Mouse (Mus musculus) left cerebral cortex, adult 11 months (tissue): ENCODE data around the gene Mpdz.
A peak's percentile ranks its signal among the peaks of the same experiment; 100 is the strongest.

ENCODE experiments used
- DNase-seq: peaks from one replicate; pipeline ENCODE4 v3.0.0; 2022; ENCODE audit warnings: low spot score

The Mpdz gene

DNA sequence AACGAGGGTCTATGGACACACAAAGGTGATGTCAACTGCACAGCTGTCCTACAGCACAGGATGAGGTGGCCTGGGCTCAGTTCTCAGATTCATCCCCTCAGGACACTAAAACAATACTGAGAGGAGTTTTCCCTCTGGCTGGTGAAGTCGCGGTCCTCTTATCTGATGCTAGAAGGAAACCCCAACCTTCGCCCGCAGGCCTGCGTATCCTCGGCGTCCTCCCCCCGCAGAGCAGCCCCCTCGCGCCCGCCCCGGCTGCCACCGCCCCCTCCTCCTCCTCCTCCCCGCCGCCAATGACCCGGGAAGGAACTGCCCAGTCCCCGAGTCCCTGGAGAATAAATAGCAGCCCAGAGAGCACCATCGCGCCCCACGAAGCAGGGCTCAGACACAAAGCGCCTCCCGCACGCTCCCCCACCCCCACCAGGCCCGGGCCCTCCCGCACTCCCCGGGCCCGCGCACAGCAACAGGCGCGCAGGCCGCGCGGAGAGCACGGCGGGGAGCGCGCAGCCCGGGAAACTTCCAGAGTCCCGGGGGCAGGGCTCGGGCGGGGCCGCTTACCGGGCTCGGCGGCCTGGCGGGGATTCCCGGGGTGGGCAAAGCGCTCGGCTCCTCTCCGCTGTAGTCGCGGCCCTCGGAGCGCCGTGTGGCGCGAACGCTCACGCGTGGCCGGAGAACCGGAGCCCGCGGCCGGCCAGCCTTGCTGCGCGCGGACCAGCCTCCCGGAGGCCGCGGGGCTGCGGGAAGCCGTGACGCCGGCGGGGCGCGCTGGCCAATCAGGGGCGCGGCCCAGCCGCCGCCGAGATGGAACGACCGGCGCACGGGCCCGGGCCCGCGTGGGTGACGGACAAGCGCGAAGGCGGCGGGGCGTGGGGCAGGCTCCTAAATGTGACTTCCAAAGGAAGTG, at the start of gene Mpdz:
TSS of gene Mpdz (minus strand) at position 738 of the 904 bp plus-strand sequence.
- DNase-seq, result peak; percentile 30

DNA sequence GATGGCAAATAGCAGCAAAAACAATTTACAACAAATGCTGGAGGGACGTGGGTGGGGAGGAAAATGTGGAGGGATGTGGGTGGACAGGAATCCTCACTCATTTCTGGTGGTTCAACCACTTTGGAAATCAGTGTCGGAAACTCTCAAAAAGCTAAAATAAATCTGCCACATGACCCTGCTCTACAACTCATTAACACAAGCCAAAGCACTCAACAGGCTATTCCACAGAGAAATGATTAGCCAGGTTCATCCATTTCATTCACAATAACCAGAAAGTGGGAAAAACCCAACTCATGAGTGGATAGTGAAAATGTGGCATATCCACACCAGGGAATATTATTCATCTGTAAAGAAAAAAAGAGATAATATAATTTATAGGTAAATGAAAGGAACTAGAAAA, 47.9 kb upstream of the Mpdz start:
- no peak for DNase-seq

DNA sequence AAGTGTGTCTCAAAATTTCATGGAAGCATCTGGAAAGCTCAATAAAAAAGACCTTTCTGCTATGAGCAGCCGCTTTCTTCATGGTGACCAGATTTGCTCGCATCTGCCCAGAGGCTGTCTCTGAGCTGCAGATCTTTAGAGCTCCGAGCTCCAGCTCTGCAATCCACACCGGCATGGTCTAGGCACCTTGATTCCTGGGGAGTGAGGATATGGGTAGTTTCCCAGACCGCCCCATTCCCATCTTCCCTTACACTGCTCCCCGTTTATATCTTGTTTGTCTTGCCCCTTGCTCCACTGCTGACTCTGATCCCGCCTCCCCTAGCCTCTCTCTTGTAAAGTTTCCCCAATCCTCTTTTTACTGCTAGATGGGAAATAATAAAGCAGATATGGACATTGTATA, 42.0 kb upstream of the Mpdz start:
- no peak for DNase-seq

DNA sequence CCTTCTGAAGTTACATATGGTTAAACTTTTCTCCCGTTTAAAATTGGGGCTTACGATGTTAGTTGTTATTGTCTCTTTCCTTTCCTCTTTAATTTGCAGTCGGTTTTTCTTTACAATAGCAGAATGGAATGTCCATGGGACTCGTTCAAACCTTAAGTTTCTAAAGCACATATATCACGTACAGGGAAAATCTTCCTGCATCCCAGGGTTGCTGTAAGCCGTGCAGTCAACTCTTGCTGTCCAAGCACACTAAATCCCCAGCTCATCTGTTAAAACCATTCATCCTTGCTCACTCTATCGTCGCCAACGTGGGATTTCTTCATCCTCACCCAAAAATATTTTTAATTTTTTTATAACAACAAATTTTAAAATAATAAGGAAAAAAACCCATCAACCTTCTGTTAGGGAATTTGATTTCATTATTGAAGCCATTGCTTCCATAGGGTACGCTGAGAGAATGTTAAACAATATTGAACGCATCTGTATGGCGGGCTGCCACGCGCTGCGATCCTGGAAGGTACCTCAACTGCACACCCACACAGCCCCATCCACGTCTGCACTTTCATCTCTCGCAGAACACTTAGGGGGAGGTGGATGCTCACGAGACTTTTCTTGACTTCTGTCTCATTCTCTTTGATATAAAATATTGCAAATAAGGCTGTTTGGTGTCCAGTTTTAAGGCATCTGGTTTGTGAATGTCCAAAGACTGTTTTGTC, 41.4 kb upstream of the Mpdz start:
- DNase-seq, result no peak

DNA sequence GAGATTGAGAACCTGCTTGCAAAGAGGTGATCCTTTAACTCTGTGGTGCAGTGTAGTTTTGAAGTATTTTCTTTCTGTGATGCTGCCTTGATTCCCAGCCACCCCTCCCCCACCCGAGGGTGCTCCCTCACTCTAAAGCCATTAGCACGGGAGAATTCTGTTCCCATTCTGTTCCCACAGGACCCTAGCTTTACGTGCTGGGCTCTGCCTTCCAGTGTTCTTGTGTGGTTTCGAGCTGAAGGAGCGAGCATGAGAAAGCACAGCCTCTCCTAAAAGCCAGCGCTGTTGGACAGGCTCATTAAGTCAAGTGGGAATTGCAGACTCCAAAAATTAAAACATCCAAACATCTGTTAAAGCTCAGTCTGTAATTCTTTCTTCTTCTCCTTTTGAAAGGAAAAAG, 40.5 kb upstream of the Mpdz start:
- no peak for DNase-seq

DNA sequence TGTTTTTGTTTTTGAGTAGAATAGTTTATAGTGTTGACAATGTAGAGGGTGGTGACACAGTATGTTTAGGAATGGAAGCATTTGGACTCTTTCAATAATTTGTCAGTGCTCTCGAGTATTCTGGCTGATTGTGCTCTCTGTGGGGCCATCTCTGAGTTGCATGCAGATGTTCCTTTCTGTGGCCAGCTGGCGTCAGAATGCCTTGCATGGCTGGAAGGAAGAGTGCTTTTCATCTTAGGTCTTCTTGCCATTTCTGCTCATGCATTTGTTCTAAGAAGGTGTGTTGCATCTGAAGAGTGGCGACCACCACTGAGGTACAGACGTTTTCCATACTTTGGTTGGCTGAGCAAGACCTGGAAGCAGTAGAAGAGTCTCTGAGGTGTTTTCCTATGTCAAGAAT, 24.2 kb upstream of the Mpdz start:
- no peak for DNase-seq

DNA sequence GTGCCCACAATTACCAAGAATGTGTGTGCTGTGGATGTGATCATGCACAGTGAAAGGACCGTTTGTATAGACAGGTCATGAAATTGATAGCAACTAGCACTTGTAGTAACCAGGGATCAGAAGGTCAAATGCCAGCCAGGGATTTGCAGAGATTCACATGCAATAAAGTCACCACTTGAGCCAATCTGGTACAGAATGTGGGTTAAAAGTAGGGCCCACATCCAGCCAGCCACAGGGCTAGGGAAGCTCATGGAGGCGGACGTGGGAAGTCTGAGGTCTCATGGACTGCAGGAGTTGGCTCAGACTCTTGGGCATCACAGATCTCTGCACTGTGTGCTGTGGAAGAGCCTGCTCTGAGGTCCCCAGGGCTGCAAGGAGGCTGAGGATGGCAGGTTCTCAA, 22.6 kb upstream of the Mpdz start:
- DNase-seq, result no peak

DNA sequence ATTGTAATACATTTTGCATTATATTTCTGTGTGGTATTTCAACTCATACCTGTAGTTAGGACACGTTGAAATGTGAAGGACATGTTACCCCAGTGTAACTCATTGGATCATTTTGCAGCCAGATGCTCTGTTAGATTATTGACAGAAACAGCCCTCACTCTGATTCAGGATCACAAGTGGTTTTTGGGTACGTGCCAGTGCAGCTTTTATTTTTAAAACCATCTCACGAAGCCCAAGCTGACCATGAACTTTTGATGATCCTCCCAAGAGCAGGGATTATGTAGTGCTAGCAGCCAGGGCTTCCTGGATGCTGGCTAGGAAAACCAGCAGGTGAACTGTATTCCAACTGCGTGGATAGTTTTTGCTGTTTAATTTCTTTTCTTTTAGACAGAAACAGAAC, 19.6 kb upstream of the Mpdz start:
- no peak for DNase-seq

DNA sequence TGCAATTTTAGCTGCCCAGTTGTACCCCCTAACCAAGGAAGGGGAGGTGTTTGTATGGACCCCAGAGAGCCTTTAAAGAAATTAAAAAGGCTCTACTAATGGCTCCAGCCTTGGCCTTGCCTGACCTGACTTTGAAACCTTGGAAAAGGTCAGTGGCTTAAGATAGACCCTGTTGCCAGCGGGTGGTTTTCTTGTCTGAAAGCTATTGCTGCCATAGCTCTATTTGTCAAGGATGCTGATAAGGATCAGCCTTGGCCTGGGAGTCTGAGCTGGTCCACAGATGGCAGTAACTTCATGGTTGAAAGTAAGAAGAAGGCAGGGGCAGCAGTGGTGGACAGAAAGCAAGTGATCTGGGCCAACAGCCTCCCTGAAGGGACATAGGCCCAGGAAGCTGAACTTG, 16.3 kb upstream of the Mpdz start:
- no peak for DNase-seq

DNA sequence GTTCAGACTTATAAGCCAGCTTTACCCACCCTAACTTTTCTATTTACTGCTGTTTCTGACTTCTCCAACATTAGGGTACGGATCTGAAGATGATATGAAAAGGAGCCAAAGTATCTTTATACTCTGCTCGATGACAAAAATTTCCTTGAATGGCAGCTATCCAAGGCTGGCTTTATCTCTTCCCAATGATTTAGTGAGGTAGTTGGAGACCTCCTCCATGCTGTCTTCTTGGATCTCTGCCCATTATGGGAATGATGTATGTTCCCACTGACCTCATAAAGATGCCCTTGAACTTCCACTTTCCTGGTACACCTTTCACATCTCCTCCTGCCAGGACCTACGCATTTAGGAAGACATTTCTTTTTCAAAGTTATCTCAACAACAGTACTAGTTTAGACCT, 11.2 kb upstream of the Mpdz start:
- no peak for DNase-seq

DNA sequence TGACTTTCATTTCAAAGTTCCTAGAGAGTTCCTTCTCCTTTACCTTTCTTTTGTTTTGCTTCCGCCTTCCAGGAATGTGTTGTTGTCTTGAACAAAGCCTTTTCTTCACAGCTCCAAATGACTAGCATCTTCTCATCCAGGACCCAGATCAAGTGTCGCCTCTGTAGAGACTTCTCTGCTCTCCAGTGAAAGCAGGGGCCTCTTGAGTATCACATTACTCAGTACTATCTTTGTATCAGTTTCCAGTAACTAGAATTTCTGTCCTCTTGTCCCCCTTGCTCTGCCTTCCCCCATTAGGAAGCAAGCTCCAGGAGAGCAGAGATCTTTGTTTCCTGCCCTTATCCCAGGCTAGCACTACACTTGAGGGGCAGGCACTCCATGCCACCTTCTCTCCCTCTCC, 9.6 kb upstream of the Mpdz start:
- no peak for DNase-seq

DNA sequence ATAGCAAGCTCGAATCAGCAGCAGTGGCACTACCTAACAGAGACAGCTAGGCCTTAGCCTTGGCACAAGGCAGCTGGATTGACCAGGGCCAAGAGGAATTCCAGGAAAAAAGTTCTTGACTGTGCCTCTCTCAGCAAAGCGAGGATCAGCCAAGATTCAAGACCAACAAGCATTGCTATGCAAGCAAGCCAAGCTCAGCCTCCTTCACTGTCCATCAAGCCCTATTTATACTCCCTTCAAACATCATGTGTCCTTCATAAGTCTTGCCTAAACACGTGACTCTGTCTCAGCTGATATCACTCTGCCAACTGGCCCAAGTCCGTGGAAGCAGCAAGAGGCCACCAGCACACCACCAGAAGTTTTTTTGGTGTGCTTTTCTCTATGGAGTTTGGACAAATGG, 6.8 kb upstream of the Mpdz start:
- no peak for DNase-seq

DNA sequence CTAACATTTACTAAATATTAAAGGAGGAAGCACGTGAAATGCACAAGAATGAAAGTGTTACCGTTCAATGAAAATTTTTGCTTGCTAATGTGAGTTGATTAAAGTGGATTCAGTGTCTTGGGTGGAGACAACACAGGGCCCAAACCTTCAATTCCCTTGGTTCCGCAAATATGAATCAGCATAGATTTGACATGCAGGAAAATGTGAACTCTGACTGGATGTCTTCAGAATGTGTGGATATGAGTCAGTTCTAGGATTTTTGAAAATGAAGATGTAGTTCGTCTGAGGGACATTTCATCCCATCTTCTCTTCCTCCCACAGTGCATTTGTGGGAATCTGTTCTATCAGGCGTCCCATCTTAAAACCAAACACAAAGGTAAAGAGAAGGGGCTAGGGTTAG, 951 bp upstream of the Mpdz start:
- DNase-seq, result no peak

DNA sequence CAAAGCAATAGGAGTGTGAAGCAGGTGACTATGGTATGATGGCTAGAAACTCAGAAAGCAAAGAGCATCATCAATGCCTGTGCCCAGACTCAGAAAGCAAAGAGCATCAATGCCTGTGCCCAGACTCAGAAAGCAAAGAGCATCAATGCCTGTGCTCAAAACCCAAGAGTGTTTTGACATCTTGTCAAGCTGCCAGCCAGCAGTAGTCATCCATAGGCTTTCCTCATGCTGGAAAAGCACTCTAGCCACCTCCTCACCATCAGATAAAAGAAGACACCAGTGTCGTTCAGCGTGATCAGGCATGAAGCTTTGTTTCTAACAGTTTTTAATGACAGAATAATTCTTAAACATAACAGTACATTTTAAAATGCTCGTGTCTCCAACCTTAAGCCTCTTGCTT, 8.7 kb downstream of the Mpdz start:
- DNase-seq, result no peak

DNA sequence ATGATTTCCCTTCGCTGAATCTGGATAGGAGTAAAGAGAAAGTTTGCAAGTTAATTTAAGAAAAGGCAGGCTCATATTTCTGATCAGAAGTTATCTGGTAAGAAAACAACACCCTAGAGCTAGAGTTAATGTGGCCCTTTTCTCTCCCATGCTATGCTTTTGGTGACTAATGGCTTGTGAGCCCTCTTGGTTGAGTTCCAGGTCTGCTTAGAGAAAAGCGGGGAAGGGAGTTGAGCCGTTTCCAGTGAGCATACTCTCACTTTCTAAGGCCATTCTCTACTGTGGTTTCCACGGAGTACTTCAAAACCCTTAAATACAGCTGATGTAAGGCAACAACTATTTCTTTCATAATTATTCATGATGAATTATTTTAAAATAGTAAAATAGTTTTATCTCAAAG, 11.8 kb downstream of the Mpdz start:
- DNase-seq, result no peak

DNA sequence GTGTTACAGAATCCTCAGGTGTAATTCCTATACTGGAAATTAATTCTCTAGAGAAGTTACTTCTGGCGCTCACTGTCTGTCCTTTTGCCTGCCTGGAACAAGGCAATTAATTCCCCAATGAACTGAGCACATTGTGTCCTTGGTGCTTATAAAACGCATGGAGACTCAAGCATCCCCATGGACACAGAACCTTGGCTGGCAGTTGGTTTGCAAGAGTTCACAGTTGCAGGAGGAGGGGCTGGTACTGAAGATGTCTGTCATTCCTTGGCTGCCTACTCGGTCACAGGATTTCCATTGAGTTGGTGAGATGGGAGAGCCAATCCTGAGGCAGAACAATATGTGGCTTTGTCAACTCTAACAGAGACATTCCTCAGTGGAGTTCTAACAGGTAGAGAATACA, 12.5 kb downstream of the Mpdz start:
- no peak for DNase-seq

DNA sequence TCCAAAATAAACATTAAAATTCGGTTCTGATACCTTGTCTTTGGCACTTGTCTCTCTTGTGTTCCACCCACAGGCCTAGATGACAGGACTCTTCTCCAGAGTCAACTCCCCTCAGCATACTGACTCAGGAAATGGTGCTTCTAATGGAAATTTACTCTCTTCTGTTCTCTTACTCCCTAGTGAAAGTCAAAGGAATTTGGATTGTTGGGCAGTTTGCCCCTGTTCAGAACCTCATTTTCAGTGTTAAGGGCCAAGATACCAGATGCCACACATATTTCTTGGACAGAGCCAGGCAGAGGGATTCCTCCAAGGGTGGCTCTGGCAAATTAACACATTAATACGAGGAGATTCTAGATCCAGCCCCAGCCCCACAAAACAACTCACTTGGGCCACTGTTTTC, 12.9 kb downstream of the Mpdz start:
- no peak for DNase-seq

DNA sequence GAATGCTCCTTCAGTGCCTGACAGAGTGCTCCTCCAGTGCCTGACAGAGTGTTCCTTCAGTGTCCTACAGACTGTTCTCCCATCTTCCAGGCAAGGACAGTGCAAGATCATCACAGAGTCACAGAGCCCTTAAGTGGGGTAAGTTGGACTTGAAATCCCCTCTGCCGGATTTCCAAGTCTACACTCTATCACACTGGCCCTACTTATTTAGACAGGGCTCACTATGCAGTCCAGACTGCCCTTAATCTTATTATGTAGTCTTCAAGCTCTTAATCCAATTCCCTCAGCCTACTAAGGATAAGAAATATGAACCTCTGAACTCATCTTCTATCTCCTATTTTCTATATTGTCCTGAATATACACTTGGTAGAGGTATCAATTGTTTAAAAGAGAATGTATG, 19.1 kb downstream of the Mpdz start:
- no peak for DNase-seq

DNA sequence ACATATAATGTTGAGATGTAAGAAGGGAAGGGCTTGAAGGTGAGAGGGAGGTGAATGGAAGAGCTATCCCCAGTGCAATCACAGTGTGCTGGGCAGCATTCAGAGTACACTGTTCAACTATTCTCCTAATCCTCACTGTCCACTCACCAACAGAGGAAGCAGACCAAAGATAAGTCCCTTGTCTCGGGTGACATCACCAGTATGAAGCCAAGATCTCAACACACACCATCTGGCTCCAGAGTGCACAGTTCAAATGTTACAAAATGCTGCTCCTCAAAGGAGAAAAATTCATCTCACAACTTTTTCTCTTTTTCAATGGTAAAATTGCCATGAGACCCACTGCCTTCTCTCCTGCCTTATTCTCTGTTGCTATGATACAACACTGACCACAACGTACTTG, 21.0 kb downstream of the Mpdz start:
- no peak for DNase-seq

DNA sequence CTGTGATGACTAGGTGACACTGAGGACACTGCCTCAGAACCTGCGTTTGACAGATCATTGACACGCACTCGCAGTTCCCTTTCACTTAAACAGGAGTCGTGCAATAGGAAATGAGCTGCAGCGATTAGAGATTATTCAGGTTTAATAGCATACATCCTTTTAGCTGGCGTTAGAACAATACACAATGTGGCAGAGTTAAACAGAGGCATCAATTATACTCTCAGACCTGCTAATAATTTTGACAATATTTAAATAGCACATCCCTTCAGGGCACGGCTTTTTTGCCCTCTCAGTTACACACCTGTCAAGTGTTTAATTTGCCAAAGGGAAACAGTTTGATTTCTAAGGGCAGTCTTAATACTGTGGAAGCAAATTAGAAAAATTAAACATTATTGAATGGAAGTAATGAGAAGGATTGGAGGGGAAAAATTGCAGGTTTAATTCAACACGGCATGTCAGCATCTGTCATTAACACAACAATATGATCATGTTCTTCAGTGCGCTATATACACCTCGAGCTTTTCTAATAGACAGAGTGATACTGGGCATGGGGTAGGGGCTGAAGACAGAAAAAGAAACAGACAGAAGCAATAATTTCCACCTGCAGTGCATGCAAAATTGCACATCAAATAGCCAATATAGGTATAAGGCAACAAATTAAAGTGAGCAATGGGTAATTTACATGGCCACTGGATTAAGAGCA, 27.1 kb downstream of the Mpdz start:
- no peak for DNase-seq

DNA sequence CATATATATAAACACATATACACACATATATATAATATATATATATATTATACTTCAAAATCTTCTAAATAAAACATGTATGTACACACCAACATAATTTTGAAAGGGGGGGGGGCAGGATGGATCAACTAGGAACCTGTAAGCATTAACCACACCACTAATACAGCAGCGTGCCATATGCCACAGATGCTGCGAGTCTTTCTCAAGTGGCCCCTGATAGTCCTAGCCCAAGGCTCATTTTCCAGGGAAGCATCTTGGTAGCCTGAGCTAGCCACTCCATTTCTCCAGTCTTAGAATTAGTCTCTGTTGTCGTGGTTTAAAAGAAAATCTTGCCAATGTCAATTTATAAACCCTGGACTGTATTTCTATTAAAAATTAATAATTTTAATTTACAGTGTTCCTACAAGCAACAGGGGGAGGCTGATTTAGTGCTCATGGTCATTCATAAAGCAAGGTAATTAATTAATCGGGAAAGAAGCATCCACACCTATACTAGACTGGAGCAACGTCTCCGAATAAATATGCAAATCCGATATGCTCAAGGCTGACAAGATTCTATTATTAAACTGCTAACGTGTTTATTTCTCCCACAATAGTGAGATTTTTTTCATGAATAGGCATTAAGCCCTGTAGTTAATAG, 27.8 kb downstream of the Mpdz start:
- DNase-seq, result no peak

DNA sequence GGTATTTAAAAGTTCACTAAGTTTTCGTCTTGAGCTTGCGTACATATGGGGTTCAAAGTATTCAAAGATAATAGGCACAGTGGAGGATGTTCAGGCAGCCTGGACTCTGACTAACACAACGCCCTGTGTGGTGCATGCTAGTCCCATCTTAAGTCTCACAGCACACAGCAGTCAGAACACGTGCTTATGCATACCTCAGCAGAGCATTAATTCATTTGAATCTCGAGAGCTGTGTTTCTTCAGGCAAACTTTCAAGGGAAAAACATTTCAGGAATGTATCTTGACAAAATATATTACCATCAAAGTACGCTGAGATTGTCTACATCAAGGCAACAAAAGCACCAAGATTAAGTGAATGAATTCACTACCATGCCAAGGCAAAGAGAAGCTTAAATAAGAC, 45.7 kb downstream of the Mpdz start:
- no peak for DNase-seq

DNA sequence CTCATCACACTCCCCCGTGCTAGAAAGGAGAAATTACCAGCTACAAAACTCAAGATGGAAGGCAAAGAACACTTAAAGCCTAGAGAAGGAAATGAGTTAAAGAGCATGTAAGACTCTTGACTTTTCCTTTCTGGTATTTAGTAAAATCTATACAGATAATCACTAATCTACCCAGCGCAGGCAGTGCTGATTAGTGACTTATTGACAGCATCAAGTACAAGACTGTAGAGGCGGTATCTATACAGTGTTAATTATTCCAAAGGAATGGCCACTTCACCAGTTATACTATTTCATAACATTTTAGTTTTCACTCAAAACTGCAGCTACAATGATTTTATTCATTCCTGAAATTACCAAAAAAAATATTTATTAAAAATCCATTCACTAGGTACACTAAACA, 49.7 kb downstream of the Mpdz start:
- no peak for DNase-seq
